Mouse (Mus musculus): ENCODE measurements around the gene Cyb5d1. TPM values are rescaled to one million over a fixed set of nuclear protein-coding genes. Genes with fewer than 3 reads are reported as not detected.

Gene Cyb5d1
- polyA plus RNA-seq, 1 experiment from 2014 or later, result 27.1 TPM

DNA sequence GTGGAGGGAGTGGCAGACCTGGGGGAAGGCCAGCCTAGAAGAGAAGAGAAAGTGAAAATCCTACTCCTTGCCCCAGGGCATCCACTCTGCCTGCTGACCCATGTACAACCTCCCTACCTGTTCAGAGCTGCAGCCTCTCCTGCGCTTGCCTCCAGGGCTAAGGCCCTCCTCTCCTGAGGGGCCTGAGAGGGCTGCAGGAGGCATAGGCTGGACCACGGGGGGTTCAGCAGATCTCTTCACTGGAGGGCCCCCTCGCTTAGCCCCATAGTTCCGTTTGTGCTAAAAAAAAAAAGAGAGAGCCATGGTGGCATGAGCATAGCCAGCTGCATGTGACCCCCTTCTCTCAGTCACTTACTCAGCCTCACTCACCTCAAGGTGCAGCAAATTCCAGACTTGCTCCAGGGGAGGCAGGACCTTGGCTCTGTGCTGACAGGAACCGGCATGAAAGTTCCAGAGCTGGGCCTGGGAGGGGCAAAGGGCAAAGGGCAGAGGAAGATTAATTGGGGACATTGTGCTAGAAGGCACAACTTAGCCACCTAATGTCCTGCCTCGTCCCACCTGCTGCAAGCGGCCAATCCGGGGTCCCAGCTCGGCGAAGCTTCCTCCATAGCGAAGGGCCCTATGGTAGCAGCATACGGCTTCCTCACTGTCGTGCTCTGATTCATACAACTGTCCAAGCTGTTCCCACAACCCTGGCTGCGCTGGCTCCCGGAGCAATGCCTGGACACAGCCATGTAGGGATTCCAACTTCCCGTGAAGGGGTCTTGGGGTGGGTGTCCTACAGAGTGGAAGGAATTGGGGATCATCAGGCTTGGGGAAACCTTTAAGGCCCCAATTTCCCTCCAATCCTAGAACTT, 11.7 kb upstream of the Cyb5d1 start:
- Histone ChIP-seq H3K9me3 (replicated peaks; ENCODE audit: control insufficient read depth, low read length, poor library complexity, severe bottlenecking) (no peaks in the 10 kb centered on the region), H3K4me1 (ENCODE audit: control insufficient read depth, insufficient read depth, low read length) (peaks cover 23% of the 10 kb centered on the region), H3K4me3 (ENCODE audit: low read depth, low read length) (no peak overlapping the region), H3K27me3 (ENCODE audit: control insufficient read depth, insufficient read depth, low read depth, low read length) (no peaks in the 10 kb centered on the region), H3K4me2 (ENCODE audit: low read length) (no peak overlapping the region), H3K27ac (ENCODE audit: low read length) (no peak overlapping the region), H3K9ac (ENCODE audit: low read depth, low read length) (no peak overlapping the region), H3K36me3 (ENCODE audit: control insufficient read depth, insufficient read depth, low read length) (peaks cover 46% of the 10 kb centered on the region)
- no peak for ATAC-seq
- WGBS, result 91% methylated on average over 16 of the region's 16 CpGs

DNA sequence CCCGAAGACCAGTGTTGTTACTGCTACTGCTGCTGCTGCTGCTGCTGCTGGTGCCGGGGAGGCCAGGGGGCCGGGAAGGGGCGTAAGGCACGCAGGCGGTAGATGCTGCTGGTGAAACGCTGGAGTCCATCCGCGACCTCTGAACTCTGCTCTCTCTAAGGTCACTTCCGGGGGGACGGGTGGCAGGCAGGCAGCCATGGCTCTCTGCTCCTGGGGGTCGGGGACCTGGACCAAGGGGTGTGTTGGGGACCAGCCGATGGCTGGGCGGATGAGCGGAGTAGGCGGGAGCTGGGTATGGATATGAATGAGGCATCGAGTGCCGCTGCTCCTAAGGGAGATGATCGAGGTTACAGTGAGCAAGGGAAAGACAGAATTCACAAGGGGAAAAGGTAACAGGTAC, 10.9 kb upstream of the Cyb5d1 start:
- H3K9ac ChIP-seq (ENCODE audit: low read depth, low read length), result no peak overlapping the region
- no peak for ATAC-seq
- H3K27me3 ChIP-seq (ENCODE audit: control insufficient read depth, insufficient read depth, low read depth, low read length), result no peaks in the 10 kb centered on the region
- H3K4me3 ChIP-seq (ENCODE audit: low read depth, low read length), result no peak overlapping the region
- H3K36me3 ChIP-seq (ENCODE audit: control insufficient read depth, insufficient read depth, low read length), result peaks cover 50% of the 10 kb centered on the region
- H3K9me3 ChIP-seq (replicated peaks; ENCODE audit: control insufficient read depth, low read length, poor library complexity, severe bottlenecking), result no peaks in the 10 kb centered on the region
- peaks cover 17% of the 10 kb centered on the region for H3K4me1 ChIP-seq (ENCODE audit: control insufficient read depth, insufficient read depth, low read length)
- no peak overlapping the region for H3K27ac ChIP-seq (ENCODE audit: low read length)
- 88% methylated on average over 19 of the region's 19 CpGs for WGBS
- no peak overlapping the region for H3K4me2 ChIP-seq (ENCODE audit: low read length)

DNA sequence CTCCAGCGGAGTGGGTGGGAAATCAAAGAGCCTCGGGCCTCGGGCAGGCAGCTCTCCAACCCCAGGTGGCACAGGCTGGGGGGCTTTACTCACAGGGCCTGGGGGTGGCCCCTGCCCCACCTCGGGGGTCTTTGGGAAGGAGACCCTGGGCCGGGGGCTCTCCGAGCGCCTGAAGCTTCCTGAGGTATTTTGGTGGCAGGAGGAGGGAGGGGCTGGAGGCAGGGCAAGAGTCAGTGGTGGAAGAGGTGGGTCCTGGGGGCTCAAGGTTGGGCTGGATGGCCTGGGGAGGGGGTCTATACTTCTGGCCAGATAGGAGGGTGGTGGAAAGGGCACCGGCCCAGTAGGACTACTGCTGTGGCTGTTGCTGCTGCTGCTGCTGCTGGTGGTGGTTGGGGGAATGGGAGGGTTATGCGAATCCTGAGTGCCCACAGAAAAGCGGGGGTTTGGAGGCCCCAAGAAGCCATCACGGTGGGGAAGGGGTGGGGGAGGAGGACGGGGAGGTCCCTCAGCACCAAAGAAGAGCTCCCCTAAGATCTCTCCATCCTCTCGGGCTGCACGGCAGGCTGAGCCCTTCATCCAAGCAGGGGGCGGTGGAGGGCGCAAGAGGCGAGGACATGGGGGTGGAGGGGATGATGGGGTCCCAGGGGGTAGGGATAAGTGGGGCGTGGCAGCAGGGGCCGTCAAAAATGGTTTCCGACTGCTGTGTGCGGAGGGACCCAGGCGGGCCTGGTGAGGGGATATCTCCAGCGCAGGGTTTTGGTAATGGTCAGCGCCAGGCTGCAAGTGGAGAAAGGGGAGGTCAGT, 10.2 kb upstream of the Cyb5d1 start:
- Histone ChIP-seq H3K4me3 (ENCODE audit: low read depth, low read length) (no peak overlapping the region), H3K27ac (ENCODE audit: low read length) (no peak overlapping the region), H3K4me1 (ENCODE audit: control insufficient read depth, insufficient read depth, low read length) (peaks cover 17% of the 10 kb centered on the region), H3K4me2 (ENCODE audit: low read length) (no peak overlapping the region), H3K9ac (ENCODE audit: low read depth, low read length) (no peak overlapping the region), H3K27me3 (ENCODE audit: control insufficient read depth, insufficient read depth, low read depth, low read length) (no peaks in the 10 kb centered on the region), H3K9me3 (replicated peaks; ENCODE audit: control insufficient read depth, low read length, poor library complexity, severe bottlenecking) (no peaks in the 10 kb centered on the region), H3K36me3 (ENCODE audit: control insufficient read depth, insufficient read depth, low read length) (peaks cover 51% of the 10 kb centered on the region)
- ATAC-seq, result no peak
- WGBS, result 91% methylated on average over 24 of the region's 24 CpGs

DNA sequence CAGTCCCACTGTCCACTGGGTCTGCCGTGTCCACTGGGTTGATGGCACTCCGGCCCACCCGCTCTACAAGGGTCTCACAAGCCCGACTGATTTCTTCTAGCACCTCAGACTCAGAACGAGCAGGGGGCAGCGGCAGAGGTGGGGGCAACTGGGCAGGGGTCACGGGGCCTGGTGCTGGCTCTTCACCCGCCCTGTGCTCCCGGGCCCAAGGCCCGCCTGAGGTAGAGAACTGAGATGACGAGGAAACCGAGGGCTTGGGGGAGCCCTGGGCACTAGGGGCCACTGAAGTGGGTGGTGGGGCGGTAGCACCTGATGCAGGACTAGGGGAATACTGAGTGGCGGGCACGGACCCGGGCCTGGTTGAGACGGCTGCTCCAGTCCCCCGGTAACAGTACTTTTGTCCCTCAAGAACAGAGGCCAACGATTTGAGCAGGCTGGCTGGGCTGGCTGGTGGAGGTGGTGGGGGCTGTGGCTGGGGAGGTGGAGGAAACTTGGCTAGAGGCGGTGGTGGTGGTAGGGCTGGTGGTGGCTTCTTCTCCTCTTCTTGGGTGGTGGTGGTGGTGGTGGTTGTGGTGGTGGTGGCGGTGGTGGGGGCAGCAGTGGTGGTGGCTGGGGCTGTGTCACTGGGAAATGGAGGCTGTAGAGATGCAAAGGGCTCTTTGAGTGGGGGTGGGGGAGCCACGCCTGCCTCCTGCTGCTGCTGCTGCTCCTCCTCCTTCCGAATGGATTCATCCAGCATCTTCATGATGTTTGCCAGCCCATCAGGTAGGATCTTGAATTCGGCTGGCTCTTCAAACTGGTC, 9.4 kb upstream of the Cyb5d1 start:
- no peak for ATAC-seq
- WGBS, result 90% methylated on average over 23 of the region's 24 CpGs
- no peak overlapping the region for H3K4me2 ChIP-seq (ENCODE audit: low read length)
- no peak overlapping the region for H3K9ac ChIP-seq (ENCODE audit: low read depth, low read length)
- H3K4me3 ChIP-seq (ENCODE audit: low read depth, low read length), result no peak overlapping the region
- peaks cover 57% of the 10 kb centered on the region for H3K36me3 ChIP-seq (ENCODE audit: control insufficient read depth, insufficient read depth, low read length)
- no peaks in the 10 kb centered on the region for H3K9me3 ChIP-seq (replicated peaks; ENCODE audit: control insufficient read depth, low read length, poor library complexity, severe bottlenecking)
- H3K27ac ChIP-seq (ENCODE audit: low read length), result no peak overlapping the region
- H3K27me3 ChIP-seq (ENCODE audit: control insufficient read depth, insufficient read depth, low read depth, low read length), result no peaks in the 10 kb centered on the region
- peaks cover 17% of the 10 kb centered on the region for H3K4me1 ChIP-seq (ENCODE audit: control insufficient read depth, insufficient read depth, low read length)

DNA sequence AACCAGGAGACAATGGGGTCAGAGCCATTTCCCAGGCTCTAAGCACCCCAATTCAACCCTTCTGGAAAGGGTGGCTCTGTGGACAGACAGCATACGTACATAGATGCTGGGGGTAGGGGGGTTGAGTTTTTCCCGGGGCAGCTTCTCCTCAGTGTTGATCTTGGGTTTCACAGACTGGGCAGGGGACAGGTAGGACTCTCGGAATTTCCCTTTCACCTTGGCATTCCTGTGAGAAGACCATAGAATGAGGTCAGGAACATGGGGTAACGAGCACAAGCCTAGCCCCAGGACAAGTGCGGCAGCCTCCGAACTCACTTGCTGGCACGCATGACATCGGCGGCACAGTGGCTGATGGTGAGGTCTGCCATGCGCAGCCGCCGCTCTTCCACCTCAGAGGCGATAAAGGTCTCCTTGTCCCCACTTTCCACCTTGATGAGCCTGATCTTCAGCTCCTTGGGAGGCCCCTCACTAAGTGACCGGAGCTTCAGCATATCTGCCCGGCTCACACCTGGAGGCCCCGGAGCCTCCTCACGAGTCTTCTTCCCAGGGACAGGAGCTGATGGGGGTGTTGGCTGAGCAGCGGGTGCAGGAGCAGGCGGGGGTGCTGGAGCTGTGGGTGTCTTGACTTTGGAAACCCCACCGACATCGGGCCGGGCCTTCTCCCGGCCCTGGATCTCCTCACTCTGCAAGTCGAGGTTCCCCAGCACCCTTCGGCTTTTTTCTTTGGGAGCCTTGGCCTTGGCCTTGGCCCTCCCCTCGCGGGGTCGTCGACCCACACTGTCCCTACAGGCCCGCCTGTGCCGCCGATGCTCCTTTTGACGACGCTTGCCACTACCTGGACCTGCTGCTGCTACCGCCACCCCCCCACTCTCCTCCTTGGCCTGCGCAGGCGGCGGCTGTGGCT, 8.5 kb upstream of the Cyb5d1 start:
- no peak overlapping the region for H3K27ac ChIP-seq (ENCODE audit: low read length)
- peaks cover 62% of the 10 kb centered on the region for H3K36me3 ChIP-seq (ENCODE audit: control insufficient read depth, insufficient read depth, low read length)
- peaks cover 12% of the 10 kb centered on the region for H3K4me1 ChIP-seq (ENCODE audit: control insufficient read depth, insufficient read depth, low read length)
- no peak for ATAC-seq
- WGBS, result 95% methylated on average over 34 of the region's 38 CpGs
- no peaks in the 10 kb centered on the region for H3K9me3 ChIP-seq (replicated peaks; ENCODE audit: control insufficient read depth, low read length, poor library complexity, severe bottlenecking)
- H3K9ac ChIP-seq (ENCODE audit: low read depth, low read length), result no peak overlapping the region
- H3K4me3 ChIP-seq (ENCODE audit: low read depth, low read length), result no peak overlapping the region
- H3K4me2 ChIP-seq (ENCODE audit: low read length), result no peak overlapping the region
- no peaks in the 10 kb centered on the region for H3K27me3 ChIP-seq (ENCODE audit: control insufficient read depth, insufficient read depth, low read depth, low read length)

GRCm38 (mm10) chr11:69401987-69402386, 6.6 kb upstream of the Cyb5d1 start:
- WGBS, result 86% methylated on average over 12 of the region's 12 CpGs
- H3K9ac ChIP-seq (ENCODE audit: low read depth, low read length), result no peak overlapping the region
- H3K27ac ChIP-seq (ENCODE audit: low read length), result no peak overlapping the region
- no peaks in the 10 kb centered on the region for H3K27me3 ChIP-seq (ENCODE audit: control insufficient read depth, insufficient read depth, low read depth, low read length)
- H3K4me1 ChIP-seq (ENCODE audit: control insufficient read depth, insufficient read depth, low read length), result no peaks in the 10 kb centered on the region; the same call in 1 of the 2 replicates
- no peaks in the 10 kb centered on the region for H3K9me3 ChIP-seq (replicated peaks; ENCODE audit: control insufficient read depth, low read length, poor library complexity, severe bottlenecking)
- peaks cover 56% of the 10 kb centered on the region for H3K36me3 ChIP-seq (ENCODE audit: control insufficient read depth, insufficient read depth, low read length)
- no peak for ATAC-seq
- no peak overlapping the region for H3K4me2 ChIP-seq (ENCODE audit: low read length)
- H3K4me3 ChIP-seq (ENCODE audit: low read depth, low read length), result no peak overlapping the region

DNA sequence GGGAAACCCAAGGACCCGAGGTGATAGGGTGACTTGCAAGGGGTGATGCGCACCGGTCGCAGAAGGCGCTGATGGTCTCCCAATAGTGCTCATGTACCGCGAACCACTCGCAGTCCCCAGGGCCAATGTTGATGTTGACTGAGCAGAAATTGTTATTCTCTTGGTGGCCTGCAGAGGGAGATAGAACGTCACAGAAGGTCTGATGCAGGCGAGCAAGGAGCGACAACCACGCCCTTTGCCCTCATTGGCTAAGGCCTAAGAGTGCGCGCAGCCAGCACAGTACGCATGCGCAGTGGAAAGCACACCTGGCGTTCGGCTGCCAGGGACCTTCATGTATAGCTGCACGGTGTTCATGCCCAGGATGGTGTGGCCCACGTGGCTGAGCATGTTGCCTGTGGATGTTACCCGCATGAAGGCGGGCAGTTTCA, 5.8 kb upstream of the Cyb5d1 start:
- Histone ChIP-seq H3K4me1 (ENCODE audit: control insufficient read depth, insufficient read depth, low read length) (peaks cover 5% of the 10 kb centered on the region; the same call in 1 of the 2 replicates), H3K27me3 (ENCODE audit: control insufficient read depth, insufficient read depth, low read depth, low read length) (no peaks in the 10 kb centered on the region), H3K36me3 (ENCODE audit: control insufficient read depth, insufficient read depth, low read length) (peaks cover 51% of the 10 kb centered on the region), H3K9me3 (replicated peaks; ENCODE audit: control insufficient read depth, low read length, poor library complexity, severe bottlenecking) (no peaks in the 10 kb centered on the region), H3K4me2 (ENCODE audit: low read length) (no peak overlapping the region), H3K4me3 (ENCODE audit: low read depth, low read length) (no peak overlapping the region), H3K9ac (ENCODE audit: low read depth, low read length) (no peak overlapping the region), H3K27ac (ENCODE audit: low read length) (no peak overlapping the region)
- WGBS, result 14% methylated on average over 22 of the region's 22 CpGs
- ATAC-seq, result peak; percentile 78

All from midbrain, embryonic 16.5 days (tissue).